Mouse (Mus musculus) E14TG2a.4 (cell line): ENCODE data around the gene Ezr.

ENCODE experiments used
- CTCF ChIP-seq: conservative IDR thresholded peaks from 2 replicates; pipeline ENCODE4 v1.5.1; 2014; ENCODE audit warnings: low read length
- NANOG ChIP-seq: IDR thresholded peaks from 2 replicates; pipeline ENCODE4 v1.6.1; 2014; ENCODE audit warnings: borderline replicate concordance, low read length, mixed read lengths

DNA sequence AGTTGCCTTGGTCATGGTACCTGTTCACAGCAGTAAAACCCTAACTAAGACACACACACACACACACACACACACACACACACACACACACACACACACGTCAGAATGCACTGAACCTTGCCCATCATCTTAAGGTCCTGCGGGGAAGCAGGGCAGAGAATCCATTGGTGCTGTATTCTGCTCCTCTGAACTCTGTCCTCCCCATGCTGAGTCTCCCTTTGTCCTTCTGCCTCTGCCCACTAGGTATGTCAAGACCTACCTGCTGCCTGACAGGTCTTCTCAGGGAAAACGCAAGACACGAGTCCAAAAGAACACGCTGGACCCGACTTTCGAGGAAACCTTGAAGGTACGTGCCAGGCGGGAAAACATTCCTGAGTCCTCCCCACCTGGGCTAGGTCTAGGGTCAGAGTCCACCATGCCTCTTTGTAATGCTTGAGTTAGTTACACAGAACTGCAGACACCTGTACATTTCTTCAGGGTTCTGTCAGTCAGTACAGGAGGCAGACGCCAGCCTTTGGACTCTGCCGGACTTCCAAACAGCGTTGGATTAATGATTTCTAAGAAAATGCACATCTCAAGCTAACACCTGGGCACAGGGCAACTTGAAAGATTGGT is 54.5 kb downstream of the Ezr start:
- TF ChIP-seq CTCF (no peak), NANOG (no peak)
